Mouse (Mus musculus): ENCODE measurements around the gene Adamtsl1. TPM values are rescaled to one million over a fixed set of nuclear protein-coding genes. Genes with fewer than 3 reads are reported as not detected.

The Adamtsl1 gene
- total RNA-seq, 4 experiments from 2014 or later, result 3.1 to 4.7 (median 3.7) TPM

GRCm38 (mm10) chr4:86310806-86311730 lies 797.1 kb downstream of the Adamtsl1 start:
- DNase-seq (ENCODE audit: low spot score in 2 of 2), result no peak

- DNase-seq (ENCODE audit: low spot score in 2 of 2), result no peak
These were observed 798.4 kb downstream of the Adamtsl1 start for GRCm38 (mm10) chr4:86312366-86312765.

GRCm38 (mm10) chr4:86314442-86314841 lies 800.5 kb downstream of the Adamtsl1 start:
- DNase-seq (ENCODE audit: low spot score in 2 of 2), result no peak

GRCm38 (mm10) chr4:86315122-86315521 lies 801.1 kb downstream of the Adamtsl1 start:
- no peak for DNase-seq (ENCODE audit: low spot score in 2 of 2)

- DNase-seq (ENCODE audit: low spot score in 2 of 2), result no peak
These were observed 804.1 kb downstream of the Adamtsl1 start for GRCm38 (mm10) chr4:86317916-86318542.

GRCm38 (mm10) chr4:86325411-86325810 lies 811.4 kb downstream of the Adamtsl1 start:
- no peak for DNase-seq (ENCODE audit: low spot score in 2 of 2)

- DNase-seq (ENCODE audit: low spot score in 2 of 2), result no peak
These were observed 812.0 kb downstream of the Adamtsl1 start for GRCm38 (mm10) chr4:86326003-86326402.

GRCm38 (mm10) chr4:86326638-86327037 lies 812.7 kb downstream of the Adamtsl1 start:
- DNase-seq (ENCODE audit: low spot score in 2 of 2), result no peak

- DNase-seq (ENCODE audit: low spot score in 2 of 2), result no peak
These were observed 815.5 kb downstream of the Adamtsl1 start for GRCm38 (mm10) chr4:86329481-86329880.

- DNase-seq (ENCODE audit: low spot score in 2 of 2), result no peak
These were observed 822.0 kb downstream of the Adamtsl1 start for GRCm38 (mm10) chr4:86335861-86336415.

GRCm38 (mm10) chr4:86337216-86337765 lies 823.3 kb downstream of the Adamtsl1 start:
- DNase-seq (ENCODE audit: low spot score in 2 of 2), result no peak

- no peak for DNase-seq (ENCODE audit: low spot score in 2 of 2)
These were observed 835.4 kb downstream of the Adamtsl1 start for GRCm38 (mm10) chr4:86349341-86349740.

- no peak for DNase-seq (ENCODE audit: low spot score in 2 of 2)
These were observed 838.1 kb downstream of the Adamtsl1 start for GRCm38 (mm10) chr4:86352121-86352520.

- DNase-seq (ENCODE audit: low spot score in 2 of 2), result no peak
These were observed 839.6 kb downstream of the Adamtsl1 start for GRCm38 (mm10) chr4:86353550-86353949.

- DNase-seq (ENCODE audit: low spot score in 2 of 2), result no peak
These were observed 845.4 kb downstream of the Adamtsl1 start for GRCm38 (mm10) chr4:86359398-86359797.

GRCm38 (mm10) chr4:86369055-86369454 lies 855.1 kb downstream of the Adamtsl1 start:
- DNase-seq (ENCODE audit: low spot score in 2 of 2), result no peak

GRCm38 (mm10) chr4:86373166-86373565 lies 859.2 kb downstream of the Adamtsl1 start:
- no peak for DNase-seq (ENCODE audit: low spot score in 2 of 2)

GRCm38 (mm10) chr4:86383124-86383523 lies 869.2 kb downstream of the Adamtsl1 start:
- DNase-seq (ENCODE audit: low spot score in 2 of 2), result no peak

GRCm38 (mm10) chr4:86385121-86385520 lies 871.1 kb downstream of the Adamtsl1 start:
- DNase-seq (ENCODE audit: low spot score in 2 of 2), result no peak

- peak in 1 of 2 experiments; percentile 42 for DNase-seq (ENCODE audit: low spot score in 2 of 2)
These were observed 874.5 kb downstream of the Adamtsl1 start for GRCm38 (mm10) chr4:86388430-86388829.

GRCm38 (mm10) chr4:86391176-86391575 lies 877.2 kb downstream of the Adamtsl1 start:
- no peak for DNase-seq (ENCODE audit: low spot score in 2 of 2)

GRCm38 (mm10) chr4:86395636-86396035 lies 881.7 kb downstream of the Adamtsl1 start:
- DNase-seq (ENCODE audit: low spot score in 2 of 2), result no peak

Data from gastrocnemius, adult 8-10 months (tissue).